ENCODE assay signal across 34 mouse cellular contexts in the genomic region with DNA sequence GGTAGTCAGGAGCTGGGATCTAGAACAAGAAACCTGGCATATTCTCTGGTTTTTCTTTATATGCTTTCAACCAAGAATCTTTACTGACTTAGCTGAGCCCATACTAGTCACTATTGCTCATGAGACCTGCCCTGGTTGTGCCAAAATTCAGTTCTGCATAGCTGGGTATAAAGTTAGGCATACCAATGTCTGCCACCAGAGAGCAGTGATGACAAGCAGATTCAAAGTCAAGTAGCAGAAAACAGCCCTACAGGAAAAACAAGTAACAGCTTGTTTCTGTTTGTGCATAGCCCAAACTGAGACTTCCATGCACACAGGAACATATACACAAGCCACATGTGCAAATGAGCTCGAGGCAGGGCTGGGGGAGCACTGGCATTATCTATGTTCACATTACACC. TPM values are rescaled to one million over a fixed set of nuclear protein-coding genes. Genes with fewer than 3 reads are reported as not detected.
DNase-seq lines count a peak whose midpoint lies in the region; ATAC-seq and TF ChIP-seq lines count a peak whose summit lies in the region.
"Had no signal": no experiment of that assay in that cellular context is flagged by ENCODE, and none has a peak within 500 bp of the region (broad histone marks: within the 10 kb centered on the region; RNA-seq: fewer than 3 reads in every experiment).

No protein-coding gene starts in this region.

- no peaks in the 10 kb centered on the region for H3K27me3 ChIP-seq in intestine, postnatal 0 days (replicated peaks; ENCODE audit: control insufficient read depth, insufficient read depth, low read length)
- H3K27me3 ChIP-seq in intestine, embryonic 15.5 days (replicated peaks): no peaks in the 10 kb centered on the region
- H3K27me3 ChIP-seq in stomach, postnatal 0 days (ENCODE audit: control insufficient read depth, insufficient read depth, low read length): no peaks in the 10 kb centered on the region
- H3K27me3 ChIP-seq: embryonic facial prominence, embryonic 15.5 days; heart, embryonic 15.5 days; hindbrain, embryonic 15.5 days had no signal

- TF ChIP-seq EP300 in stomach, postnatal 0 days (optimal IDR thresholded peaks at IDR 0.05): no peak

- H3K4me2 ChIP-seq in intestine, postnatal 0 days (replicated peaks; ENCODE audit: low read depth): no peak overlapping the region
- no peak overlapping the region for H3K4me2 ChIP-seq in intestine, embryonic 15.5 days (replicated peaks)
- no peak overlapping the region for H3K4me2 ChIP-seq in stomach, postnatal 0 days (replicated peaks; ENCODE audit: low read depth)
- H3K4me2 ChIP-seq: embryonic facial prominence, embryonic 15.5 days; heart, embryonic 15.5 days; hindbrain, embryonic 15.5 days had no signal

- WGBS in intestine, postnatal 0 days: 20% methylated on average over 1 of the region's 1 CpGs
- WGBS in intestine, embryonic 15.5 days: 28% methylated on average over 1 of the region's 1 CpGs
- 22% methylated on average over 1 of the region's 1 CpGs for WGBS in stomach, postnatal 0 days

- no peak for ATAC-seq in intestine, postnatal 0 days
- no peak for ATAC-seq in intestine, embryonic 15.5 days
- ATAC-seq in stomach, postnatal 0 days (ENCODE audit: low FRiP score, low TSS enrichment): no peak
- ATAC-seq: forebrain, embryonic 16.5 days; intestine, embryonic 16.5 days; lung, postnatal 0 days had no signal

- no peak overlapping the region for H3K9ac ChIP-seq in intestine, postnatal 0 days (ENCODE audit: low read depth, low read length)
- no peak overlapping the region for H3K9ac ChIP-seq in intestine, embryonic 15.5 days
- no peak overlapping the region for H3K9ac ChIP-seq in stomach, postnatal 0 days (ENCODE audit: low read length)
- H3K9ac ChIP-seq: embryonic facial prominence, embryonic 15.5 days; heart, embryonic 15.5 days; hindbrain, embryonic 15.5 days had no signal

- no peak overlapping the region for H3K4me3 ChIP-seq in intestine, postnatal 0 days (ENCODE audit: low read depth, low read length)
- no peak overlapping the region for H3K4me3 ChIP-seq in intestine, embryonic 15.5 days (replicated peaks)
- no peak overlapping the region for H3K4me3 ChIP-seq in stomach, postnatal 0 days (ENCODE audit: low read depth, low read length)
- H3K4me3 ChIP-seq: embryonic facial prominence, embryonic 15.5 days; heart, embryonic 15.5 days; hindbrain, embryonic 15.5 days; midbrain, embryonic 10.5 days had no signal

- no peaks in the 10 kb centered on the region for H3K9me3 ChIP-seq in intestine, postnatal 0 days (ENCODE audit: control insufficient read depth)
- H3K9me3 ChIP-seq in intestine, embryonic 15.5 days: no peaks in the 10 kb centered on the region
- H3K9me3 ChIP-seq in stomach, postnatal 0 days (ENCODE audit: control insufficient read depth, low read length): no peaks in the 10 kb centered on the region
- H3K9me3 ChIP-seq: embryonic facial prominence, embryonic 15.5 days; heart, embryonic 15.5 days; hindbrain, embryonic 15.5 days; midbrain, embryonic 10.5 days had no signal

- no peaks in the 10 kb centered on the region for H3K36me3 ChIP-seq in intestine, postnatal 0 days (ENCODE audit: control insufficient read depth, insufficient read depth)
- H3K36me3 ChIP-seq in intestine, embryonic 15.5 days: no peaks in the 10 kb centered on the region
- no peaks in the 10 kb centered on the region for H3K36me3 ChIP-seq in stomach, postnatal 0 days (ENCODE audit: control insufficient read depth, insufficient read depth, low read length)
- H3K36me3 ChIP-seq: embryonic facial prominence, embryonic 15.5 days; heart, embryonic 15.5 days; hindbrain, embryonic 15.5 days; midbrain, embryonic 10.5 days had no signal

- peak; percentile 2 to 25 for DNase-seq in left cerebral cortex, postnatal 14 days (ENCODE audit: low spot score in 2 of 2)
- DNase-seq in left cerebral cortex, postnatal 4 days: no peak
- peak; percentile 34 for DNase-seq in Muller cell, postnatal 12 days (ENCODE audit: inconsistent ontology term)
- DNase-seq in stomach, postnatal 0 days (ENCODE audit: low spot score): no peak
- DNase-seq in layer of hippocampus, postnatal 25 days (ENCODE audit: extremely low spot score in 1 of 2, low spot score in 1 of 2): no peak
- DNase-seq: adrenal gland, adult 8-10 months; cerebellum, adult 2 months; cerebellum, postnatal 25 days; embryo, embryonic 11 days; gastrocnemius, postnatal 36 days; heart, postnatal 4 days; kidney, postnatal 14 days; thymus, adult 2 months; thymus, postnatal 4 days had no signal

- no peak overlapping the region for H3K27ac ChIP-seq in intestine, postnatal 0 days (ENCODE audit: low read depth, low read length)
- H3K27ac ChIP-seq in intestine, embryonic 15.5 days: no peak overlapping the region
- H3K27ac ChIP-seq in stomach, postnatal 0 days (replicated peaks): no peak overlapping the region
- H3K27ac ChIP-seq: embryonic facial prominence, embryonic 15.5 days; heart, embryonic 15.5 days; hindbrain, embryonic 15.5 days; midbrain, embryonic 10.5 days had no signal

- H3K4me1 ChIP-seq in intestine, postnatal 0 days (replicated peaks; ENCODE audit: control insufficient read depth, insufficient read depth, low read length): no peaks in the 10 kb centered on the region
- no peaks in the 10 kb centered on the region for H3K4me1 ChIP-seq in intestine, embryonic 15.5 days (replicated peaks)
- H3K4me1 ChIP-seq in stomach, postnatal 0 days (replicated peaks; ENCODE audit: control insufficient read depth, insufficient read depth): no peaks in the 10 kb centered on the region
- H3K4me1 ChIP-seq: embryonic facial prominence, embryonic 15.5 days; heart, embryonic 15.5 days; hindbrain, embryonic 15.5 days; midbrain, embryonic 10.5 days had no signal

- TF ChIP-seq CTCF in intestine, postnatal 0 days (IDR thresholded peaks at IDR 0.05; ENCODE audit: low read depth): peak; percentile 31; the same call in 1 of the 2 replicates
- TF ChIP-seq CTCF in stomach, postnatal 0 days (IDR thresholded peaks at IDR 0.05; ENCODE audit: low read depth): peak; percentile 62

- intact Hi-C loops in left cerebral cortex, postnatal 14 days (cut with DNase I): no loop called here
- intact Hi-C loops in left cerebral cortex, postnatal 4 days (cut with DNase I): no loop called here

RNA-seq across cellular contexts. Expression of a gene that starts 1.2 kb away (rescaled TPM):
- polyA plus RNA-seq in intestine, postnatal 0 days (2015; fragmentation: Nextera tagmentation; extraction: Ambion mirVana): not detected in 2 replicates
- not detected in 2 replicates for polyA plus RNA-seq in intestine, embryonic 15.5 days (2015; fragmentation: Nextera tagmentation; extraction: Ambion mirVana)
- not detected for total RNA-seq in left cerebral cortex, postnatal 14 days (2021)
- total RNA-seq in left cerebral cortex, postnatal 4 days (2021): not detected
- polyA plus RNA-seq in stomach, postnatal 0 days (2015; fragmentation: Nextera tagmentation; extraction: Ambion mirVana): 108 and 133 TPM in 2 replicates
- not detected for total RNA-seq in layer of hippocampus, postnatal 25 days (2021)
- total RNA-seq: adrenal gland, adult 8-10 months; ES-E14; gastrocnemius, adult 18-20 months; gastrocnemius, postnatal 36 days; heart, adult 8-10 months; heart, postnatal 4 days; layer of hippocampus, adult 8-10 months; left cerebral cortex, adult 8-10 months; liver, adult 2 months; neutrophil, adult 5-6 weeks had no signal
- polyA plus RNA-seq: cerebellum, adult 2 months; forebrain, embryonic 16.5 days; heart, embryonic 15.5 days; hindbrain, embryonic 15.5 days; intestine, embryonic 16.5 days; limb, embryonic 11.5 days; liver, adult 2 months; liver, embryonic 16.5 days; lung, postnatal 0 days; midbrain, embryonic 10.5 days; small intestine, adult 2 months had no signal

RNA-seq across cellular contexts. Expression of a gene that starts 18.1 kb away (rescaled TPM):
- polyA plus RNA-seq in intestine, postnatal 0 days (2015; fragmentation: Nextera tagmentation; extraction: Ambion mirVana): not detected in 2 replicates
- not detected in 2 replicates for polyA plus RNA-seq in intestine, embryonic 15.5 days (2015; fragmentation: Nextera tagmentation; extraction: Ambion mirVana)
- not detected for total RNA-seq in left cerebral cortex, postnatal 14 days (2021)
- total RNA-seq in left cerebral cortex, postnatal 4 days (2021): not detected
- 86.3 and 98.5 TPM in 2 replicates for polyA plus RNA-seq in stomach, postnatal 0 days (2015; fragmentation: Nextera tagmentation; extraction: Ambion mirVana)
- not detected for total RNA-seq in layer of hippocampus, postnatal 25 days (2021)
- total RNA-seq: adrenal gland, adult 8-10 months; ES-E14; gastrocnemius, adult 18-20 months; gastrocnemius, postnatal 36 days; heart, adult 8-10 months; heart, postnatal 4 days; layer of hippocampus, adult 8-10 months; left cerebral cortex, adult 8-10 months; liver, adult 2 months; neutrophil, adult 5-6 weeks had no signal
- polyA plus RNA-seq: cerebellum, adult 2 months; forebrain, embryonic 16.5 days; heart, embryonic 15.5 days; hindbrain, embryonic 15.5 days; intestine, embryonic 16.5 days; limb, embryonic 11.5 days; liver, adult 2 months; liver, embryonic 16.5 days; lung, postnatal 0 days; midbrain, embryonic 10.5 days; small intestine, adult 2 months; stomach, embryonic 16.5 days had no signal

RNA-seq across cellular contexts. Expression of a gene that starts 25.3 kb away (rescaled TPM):
- polyA plus RNA-seq in intestine, postnatal 0 days (2015; fragmentation: Nextera tagmentation; extraction: Ambion mirVana): not detected in 2 replicates
- not detected in 2 replicates for polyA plus RNA-seq in intestine, embryonic 15.5 days (2015; fragmentation: Nextera tagmentation; extraction: Ambion mirVana)
- not detected for total RNA-seq in left cerebral cortex, postnatal 14 days (2021)
- not detected for total RNA-seq in left cerebral cortex, postnatal 4 days (2021)
- 247 and 250 TPM in 2 replicates for polyA plus RNA-seq in stomach, postnatal 0 days (2015; fragmentation: Nextera tagmentation; extraction: Ambion mirVana)
- not detected for total RNA-seq in layer of hippocampus, postnatal 25 days (2021)
- total RNA-seq: adrenal gland, adult 8-10 months; ES-E14; gastrocnemius, adult 18-20 months; gastrocnemius, postnatal 36 days; heart, adult 8-10 months; heart, postnatal 4 days; layer of hippocampus, adult 8-10 months; left cerebral cortex, adult 8-10 months; liver, adult 2 months; neutrophil, adult 5-6 weeks had no signal
- polyA plus RNA-seq: cerebellum, adult 2 months; forebrain, embryonic 16.5 days; heart, embryonic 15.5 days; hindbrain, embryonic 15.5 days; intestine, embryonic 16.5 days; limb, embryonic 11.5 days; liver, adult 2 months; liver, embryonic 16.5 days; lung, postnatal 0 days; midbrain, embryonic 10.5 days; small intestine, adult 2 months; stomach, embryonic 16.5 days had no signal

RNA-seq across cellular contexts. Expression of a gene that starts 35.5 kb away (rescaled TPM):
- not detected in 2 replicates for polyA plus RNA-seq in intestine, postnatal 0 days (2015; fragmentation: Nextera tagmentation; extraction: Ambion mirVana)
- polyA plus RNA-seq in intestine, embryonic 15.5 days (2015; fragmentation: Nextera tagmentation; extraction: Ambion mirVana): not detected in 2 replicates
- not detected for total RNA-seq in left cerebral cortex, postnatal 14 days (2021)
- total RNA-seq in left cerebral cortex, postnatal 4 days (2021): not detected
- 175 and 184 TPM in 2 replicates for polyA plus RNA-seq in stomach, postnatal 0 days (2015; fragmentation: Nextera tagmentation; extraction: Ambion mirVana)
- not detected for total RNA-seq in layer of hippocampus, postnatal 25 days (2021)
- total RNA-seq: adrenal gland, adult 8-10 months; ES-E14; gastrocnemius, adult 18-20 months; gastrocnemius, postnatal 36 days; heart, adult 8-10 months; heart, postnatal 4 days; layer of hippocampus, adult 8-10 months; left cerebral cortex, adult 8-10 months; liver, adult 2 months; neutrophil, adult 5-6 weeks had no signal
- polyA plus RNA-seq: cerebellum, adult 2 months; forebrain, embryonic 16.5 days; heart, embryonic 15.5 days; hindbrain, embryonic 15.5 days; intestine, embryonic 16.5 days; limb, embryonic 11.5 days; liver, adult 2 months; liver, embryonic 16.5 days; lung, postnatal 0 days; midbrain, embryonic 10.5 days; small intestine, adult 2 months; stomach, embryonic 16.5 days had no signal

RNA-seq across cellular contexts. Expression of a gene that starts 44.2 kb away (rescaled TPM):
- polyA plus RNA-seq in intestine, postnatal 0 days (2015; fragmentation: Nextera tagmentation; extraction: Ambion mirVana): not detected in 2 replicates
- polyA plus RNA-seq in intestine, embryonic 15.5 days (2015; fragmentation: Nextera tagmentation; extraction: Ambion mirVana): not detected in 2 replicates
- not detected for total RNA-seq in left cerebral cortex, postnatal 14 days (2021)
- total RNA-seq in left cerebral cortex, postnatal 4 days (2021): not detected
- 30.7 and 33.6 TPM in 2 replicates for polyA plus RNA-seq in stomach, postnatal 0 days (2015; fragmentation: Nextera tagmentation; extraction: Ambion mirVana)
- total RNA-seq in layer of hippocampus, postnatal 25 days (2021): not detected
- total RNA-seq: adrenal gland, adult 8-10 months; ES-E14; gastrocnemius, adult 18-20 months; gastrocnemius, postnatal 36 days; heart, adult 8-10 months; heart, postnatal 4 days; layer of hippocampus, adult 8-10 months; left cerebral cortex, adult 8-10 months; liver, adult 2 months; neutrophil, adult 5-6 weeks had no signal
- polyA plus RNA-seq: cerebellum, adult 2 months; forebrain, embryonic 16.5 days; heart, embryonic 15.5 days; hindbrain, embryonic 15.5 days; intestine, embryonic 16.5 days; limb, embryonic 11.5 days; liver, adult 2 months; liver, embryonic 16.5 days; lung, postnatal 0 days; midbrain, embryonic 10.5 days; small intestine, adult 2 months; stomach, embryonic 16.5 days had no signal

Comparison
In these comparisons a context has a peak if more than half of its experiments do, and no peak if none do; other contexts are left out.
1. DNase-seq: peak in left cerebral cortex, postnatal 14 days (2 of 2) and Muller cell, postnatal 12 days (single experiment); none in left cerebral cortex, postnatal 4 days (single experiment), stomach, postnatal 0 days (single experiment) and layer of hippocampus, postnatal 25 days (0 of 2).